Mouse (Mus musculus) layer of hippocampus, postnatal 36 days (tissue): ENCODE results near the gene Erf. TPM values are rescaled to one million over a fixed set of nuclear protein-coding genes. Genes with fewer than 3 reads are reported as not detected.
"Not testable (repeated sequence)": the region's sequence is repeated elsewhere in the genome, so short reads cannot be mapped to it uniquely, and the experiment has no call there.

Experiments used
- DNase-seq, 2 experiments: peaks; one replicate each; pipeline ENCODE4 v3.0.0; 2022
- total RNA-seq, 2 experiments: library from RNA; stranded (reverse); gene quantifications; 2 replicates each; pipeline ENCODE4 v1.2.3; 2021

Gene Erf
- total RNA-seq, 2 experiments from 2014 or later = 34.3 to 35.4 TPM

DNA sequence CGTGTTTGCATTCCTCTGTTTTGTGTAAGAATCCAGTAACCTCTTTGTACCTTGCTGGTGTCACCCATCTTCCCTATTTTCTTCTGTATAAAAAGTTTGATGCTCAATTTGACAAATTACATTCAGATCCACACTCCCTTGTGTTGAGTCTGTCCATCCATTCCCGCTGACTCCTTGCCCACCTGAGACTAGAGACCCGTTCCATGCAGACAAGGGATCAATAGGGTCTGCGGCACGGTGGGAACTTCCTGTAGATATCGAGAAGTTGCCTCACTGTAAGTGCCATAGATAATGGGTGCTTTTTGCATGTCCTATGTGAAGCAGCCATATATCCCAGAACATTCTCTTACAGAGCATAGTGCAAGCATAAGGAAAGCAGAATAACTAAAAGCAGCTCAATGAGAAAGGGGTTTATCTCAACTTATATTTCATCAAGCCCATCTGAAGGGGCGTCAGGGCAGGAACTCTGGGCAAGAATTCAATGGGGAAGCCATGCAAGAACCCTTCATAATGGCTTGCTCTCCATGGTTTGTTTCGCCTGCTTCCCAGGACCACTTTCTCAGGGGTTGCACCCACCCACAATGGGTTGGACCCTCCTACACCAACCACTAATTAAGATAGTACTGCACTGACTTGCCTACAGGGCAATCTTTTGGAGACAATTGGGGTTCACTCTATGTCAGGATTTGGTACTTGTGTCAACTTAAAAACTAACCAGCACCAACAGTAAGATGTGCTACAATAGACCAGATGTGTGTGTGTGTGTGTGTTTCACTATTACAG, 15.8 kb upstream of the Erf start:
- DNase-seq = no peak

DNA sequence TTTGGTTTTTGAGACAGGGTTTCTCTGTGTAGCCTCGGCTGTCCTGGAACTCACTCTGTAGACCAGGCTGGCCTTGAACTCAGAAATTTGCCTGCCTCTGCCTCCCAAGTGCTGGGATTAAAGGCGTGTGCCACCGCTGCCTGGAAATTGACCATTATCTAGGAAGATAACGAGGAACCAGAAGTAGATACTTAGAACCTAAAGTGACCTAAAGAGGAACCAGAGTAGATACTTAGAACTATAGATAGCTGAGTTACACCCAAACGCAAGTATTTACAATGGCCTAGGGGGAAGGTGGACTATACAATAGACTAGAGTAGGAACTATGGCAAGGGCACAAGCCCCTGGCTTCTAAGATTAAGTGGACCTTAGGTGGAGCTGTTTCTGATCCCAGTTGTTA, 15.2 kb upstream of the Erf start:
- not testable (repeated sequence) for DNase-seq

DNA sequence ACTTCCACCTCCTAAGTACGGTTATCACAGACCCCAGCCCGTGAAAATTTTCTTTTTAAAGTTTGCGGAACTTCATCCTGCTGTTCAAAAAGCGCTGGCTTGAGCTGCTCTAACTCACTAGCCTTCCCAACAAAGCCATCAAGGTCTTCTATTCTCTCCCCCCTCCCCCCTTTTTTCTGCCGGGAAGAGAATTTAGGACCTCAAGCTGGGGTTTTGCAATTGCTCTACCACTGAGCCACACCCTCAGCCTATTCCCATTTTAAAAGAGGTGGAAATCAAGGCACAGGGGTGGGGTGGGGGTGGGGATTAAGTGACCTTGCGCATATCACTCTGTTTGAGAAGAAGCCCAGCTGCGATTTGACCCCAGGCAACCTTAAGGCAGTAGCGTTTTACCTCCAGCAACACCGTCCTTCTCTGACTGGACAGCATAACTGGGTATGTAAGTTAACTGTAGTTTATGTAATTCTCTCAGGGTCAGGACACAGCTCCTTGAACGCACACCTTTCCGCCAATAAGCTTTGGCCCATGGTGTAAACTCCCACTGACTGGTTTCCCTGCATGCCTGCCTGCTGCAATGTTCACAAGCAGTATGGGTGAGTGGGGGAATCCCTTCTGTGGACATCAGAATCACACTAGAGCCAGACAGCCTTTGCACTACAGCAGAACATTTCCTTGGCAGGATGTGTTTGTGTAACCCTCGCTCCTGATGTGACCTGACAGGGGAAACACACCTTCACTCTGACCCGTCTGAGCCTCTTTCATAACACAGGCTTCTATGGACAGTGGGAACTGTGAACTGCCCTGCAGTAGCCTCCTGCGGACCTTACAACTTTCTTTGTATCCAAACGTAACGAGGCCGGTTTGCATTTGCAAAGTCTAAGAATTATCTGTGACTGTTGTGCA, 13.7 kb upstream of the Erf start:
- no peak for DNase-seq

DNA sequence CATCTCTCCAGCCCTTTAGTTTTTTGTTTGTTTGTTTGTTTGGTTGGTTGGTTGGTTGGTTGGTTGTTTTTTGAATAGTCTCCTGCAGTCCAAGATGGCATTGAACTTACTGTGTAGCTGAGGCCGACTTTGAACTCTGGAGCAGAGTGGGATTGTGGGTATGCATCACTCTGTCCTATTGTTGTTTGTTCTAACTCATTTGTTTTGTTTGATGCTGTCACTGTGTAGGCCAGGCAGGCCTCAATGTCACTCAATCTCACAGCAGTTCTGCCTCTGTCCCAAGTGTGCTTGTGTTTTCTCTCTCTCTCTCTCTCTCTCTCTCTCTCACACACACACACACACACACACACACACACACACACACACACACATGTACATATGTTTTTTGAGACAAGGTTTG, 11.3 kb upstream of the Erf start:
- DNase-seq = no peak

DNA sequence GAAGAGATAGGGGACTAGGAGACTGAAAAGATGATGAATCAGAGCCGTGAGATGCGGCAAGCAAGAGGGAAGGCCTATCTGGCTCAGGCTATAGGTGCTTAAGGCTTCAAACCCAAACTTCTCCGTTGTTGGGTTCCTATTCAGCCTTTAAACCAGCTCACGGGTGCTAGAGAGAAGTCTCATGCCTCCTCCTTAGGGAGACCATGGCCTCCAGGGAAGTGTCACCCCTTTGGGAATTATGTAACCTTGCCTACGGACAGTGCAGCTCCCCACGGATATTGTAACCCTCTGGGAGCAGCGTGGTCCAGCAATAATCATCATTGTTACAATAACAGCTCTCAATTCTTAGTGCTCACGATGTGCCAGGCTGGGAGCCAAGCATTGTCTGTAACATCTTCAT, 1.3 kb upstream of the Erf start:
- peak in 1 of 2 experiments; percentile 35 for DNase-seq

DNA sequence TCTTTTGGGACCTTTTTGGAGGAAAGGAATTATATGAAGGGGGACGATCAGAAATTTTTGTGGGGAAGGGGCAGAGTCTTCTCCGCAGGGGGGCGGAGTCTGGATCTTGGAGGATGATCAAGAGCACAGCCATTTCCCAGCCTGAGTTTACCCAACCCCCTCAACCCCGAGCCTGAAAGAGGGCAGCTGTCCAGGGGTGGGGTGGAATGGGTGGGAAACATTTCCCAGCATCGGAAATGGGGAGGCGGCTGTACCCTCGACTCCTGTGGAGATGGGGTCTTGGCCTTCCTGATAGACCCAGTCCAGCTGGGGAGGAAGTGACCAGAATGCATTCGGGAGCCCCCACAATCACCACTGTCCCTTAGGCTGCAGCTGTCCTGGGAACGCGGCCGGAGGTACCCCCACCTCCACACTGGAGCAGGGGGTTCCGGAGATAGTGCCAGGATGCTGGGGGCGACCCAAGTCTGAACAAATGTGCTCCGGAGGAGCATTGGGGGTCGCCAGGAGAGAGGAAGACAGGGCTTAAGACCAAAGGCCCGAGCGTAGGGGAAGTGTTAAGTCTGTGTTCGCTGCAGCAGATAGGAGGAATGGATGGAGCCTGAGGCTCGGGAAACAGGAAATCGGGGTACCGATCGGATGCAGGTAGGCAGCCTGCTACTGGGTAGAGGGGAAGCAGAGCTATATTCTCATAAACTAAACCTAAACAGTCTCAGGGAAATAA, 670 bp upstream of the Erf start:
- peak in 1 of 2 experiments; percentile 50 for DNase-seq

DNA sequence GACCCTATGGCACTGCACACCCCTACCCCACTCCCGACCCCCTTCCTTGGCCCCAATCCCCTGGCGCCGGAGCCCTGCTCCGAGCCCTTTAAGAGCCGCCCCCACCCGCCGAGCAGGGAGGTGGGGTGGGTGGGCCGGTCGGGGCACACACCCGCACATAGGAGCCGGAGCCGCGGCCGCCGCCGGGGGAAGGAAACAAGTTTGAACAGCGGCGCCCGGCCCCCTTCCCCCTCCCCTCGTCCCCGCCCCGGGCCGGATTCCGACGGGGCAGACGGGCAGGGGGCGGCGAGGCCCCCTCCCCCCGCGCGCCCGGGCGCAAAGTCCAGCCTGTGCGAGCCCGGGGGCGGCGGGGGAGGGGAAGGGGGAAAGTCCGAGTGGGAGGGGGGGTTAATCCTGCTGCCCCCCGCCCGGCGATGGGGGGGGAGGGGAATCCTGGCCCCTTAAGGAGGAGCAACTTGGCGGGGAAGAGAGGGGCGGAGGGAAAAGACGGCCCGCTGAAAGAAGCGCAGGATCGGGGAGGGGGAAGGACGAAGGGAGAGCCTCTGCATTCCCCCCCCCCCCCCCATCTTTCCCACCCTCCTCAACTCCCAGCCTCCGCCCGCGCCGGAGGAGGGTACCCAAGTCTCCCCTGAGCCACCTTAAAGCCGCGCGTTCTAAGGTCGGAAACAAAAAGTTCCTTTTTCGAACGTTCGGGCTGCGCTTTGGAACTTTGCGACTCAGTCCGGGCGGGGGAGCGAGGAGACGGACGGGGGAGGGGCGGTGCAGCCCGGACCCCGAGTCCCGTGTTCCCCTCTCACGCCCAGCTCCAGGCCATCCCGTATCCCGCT, 1.0 kb downstream of the Erf start:
- DNase-seq = peak; percentile 24 to 72

DNA sequence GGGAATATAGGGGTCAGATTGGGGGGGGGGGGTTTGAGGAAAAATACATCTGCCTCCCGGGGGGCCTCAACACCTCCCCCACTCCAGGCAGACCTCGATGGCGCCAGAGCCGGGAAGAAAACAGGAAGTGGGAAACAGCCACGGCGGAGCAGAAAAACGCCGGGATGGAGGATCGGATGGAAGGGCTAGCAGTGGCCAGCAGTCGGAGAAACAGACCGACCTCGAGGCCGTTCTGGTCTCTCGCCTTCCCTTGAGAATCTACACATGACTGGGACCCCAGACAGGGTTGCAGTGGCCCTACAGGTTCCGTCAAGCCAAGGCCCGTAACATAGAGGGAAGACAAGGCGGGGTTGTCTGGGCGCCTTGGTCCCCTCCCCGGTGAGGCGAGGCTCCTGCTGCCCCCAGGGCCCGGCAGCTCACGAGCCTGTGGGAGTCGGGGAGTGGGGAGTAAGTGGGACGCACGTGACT, 1.7 kb downstream of the Erf start:
- DNase-seq = peak in 1 of 2 experiments; percentile 55

DNA sequence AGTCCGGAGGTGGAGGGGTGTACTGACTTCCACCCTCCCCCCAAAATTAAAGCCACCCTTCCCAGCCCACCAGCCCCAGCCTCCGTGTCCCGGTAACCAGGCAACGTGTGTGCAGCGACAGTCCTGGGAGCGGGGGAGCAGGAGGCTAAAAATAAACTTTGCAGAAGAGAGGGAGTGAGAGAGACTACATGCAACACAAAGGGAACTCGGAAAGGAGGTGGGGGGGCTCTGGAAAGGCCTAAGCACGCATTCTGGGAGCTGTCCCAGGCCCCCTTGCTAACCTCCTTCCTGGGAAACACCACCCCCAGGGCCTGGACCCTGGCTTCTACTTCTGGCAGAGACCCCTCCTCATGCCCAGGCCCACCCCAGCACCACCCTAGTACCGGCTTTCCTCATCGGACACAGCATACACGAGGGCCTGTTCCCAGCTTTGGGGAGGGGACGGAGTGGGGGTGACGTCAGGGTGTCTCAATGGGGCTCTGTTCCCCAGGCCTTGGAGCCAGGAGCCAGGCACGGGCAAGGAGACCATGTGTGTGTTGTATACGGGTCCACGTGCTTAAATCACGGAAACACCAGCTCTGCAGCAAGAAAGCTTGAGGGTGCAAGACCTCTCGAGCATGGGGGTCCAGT, 2.4 kb downstream of the Erf start:
- DNase-seq = peak; percentile 78 to 79

DNA sequence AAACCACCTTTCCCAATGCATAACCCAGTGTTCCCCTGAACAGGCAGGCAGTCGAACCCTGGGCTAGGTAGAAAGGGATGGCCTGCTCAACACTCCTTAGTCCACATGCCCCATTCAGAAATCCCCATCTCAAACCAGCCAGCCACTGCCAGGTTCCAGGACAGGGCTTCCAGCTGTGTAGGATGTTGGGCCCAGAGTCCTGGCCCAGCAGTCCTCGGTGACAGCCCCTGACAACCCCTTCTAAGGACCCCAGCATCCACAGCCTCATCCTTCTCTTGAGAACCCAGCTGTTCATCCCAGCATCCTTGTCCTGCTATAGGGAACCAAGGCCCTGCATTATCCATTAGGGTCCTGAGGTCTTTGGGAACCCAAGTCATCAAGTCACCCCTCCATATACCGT, 3.1 kb downstream of the Erf start:
- DNase-seq = peak in 1 of 2 experiments; percentile 31

DNA sequence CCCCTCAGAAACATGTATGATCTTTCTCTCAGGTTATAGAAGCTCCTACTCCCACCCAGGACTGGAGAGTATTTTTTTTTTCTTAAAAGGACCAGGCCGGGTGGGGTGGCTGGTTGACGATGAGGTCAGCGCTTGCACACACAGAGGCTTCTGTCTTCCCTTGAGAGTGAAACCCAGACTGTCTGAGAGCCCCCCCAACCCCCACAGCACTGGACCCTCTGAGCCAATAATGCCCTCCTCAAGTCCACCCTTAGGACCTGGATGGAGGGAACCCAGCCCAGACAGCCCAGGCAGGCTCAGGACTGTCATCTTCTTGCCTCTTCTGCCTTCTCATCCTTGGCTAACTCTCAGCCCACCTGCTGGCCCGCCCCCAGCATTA, 3.8 kb downstream of the Erf start:
- no peak for DNase-seq

DNA sequence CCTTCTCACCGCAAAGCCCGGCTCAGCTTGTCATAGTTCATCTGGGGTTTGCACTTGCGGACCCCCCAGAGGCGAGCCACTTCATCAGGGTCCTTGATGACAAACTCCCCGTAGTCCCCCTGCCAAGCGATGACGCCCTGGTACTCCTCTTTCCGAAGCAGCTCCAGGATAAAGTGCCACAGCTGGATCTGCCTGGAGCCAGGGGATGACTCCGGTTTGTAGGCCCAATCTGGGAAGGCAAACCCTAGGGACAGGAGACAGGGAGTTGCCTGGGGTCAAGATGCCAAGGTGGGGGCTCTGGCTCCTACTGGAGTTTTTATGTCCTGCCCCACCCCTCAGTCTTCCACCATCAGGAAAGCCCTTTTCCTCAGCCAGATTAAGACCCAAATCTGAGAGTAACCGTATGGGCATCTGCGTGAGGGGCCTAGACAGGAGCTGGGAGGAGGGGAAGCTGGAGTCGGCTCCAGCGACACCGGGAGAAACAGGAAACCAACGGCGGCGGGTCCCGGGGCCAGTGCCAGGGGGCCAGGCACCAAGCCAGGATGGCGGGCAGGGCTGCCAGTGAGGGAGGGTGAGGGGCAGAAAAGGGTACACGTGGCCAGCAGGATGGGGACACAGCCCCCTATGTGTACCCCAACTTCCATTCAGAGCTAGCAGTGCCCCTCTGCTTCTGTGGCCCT, 4.3 kb downstream of the Erf start:
- peak; percentile 80 to 81 for DNase-seq

DNA sequence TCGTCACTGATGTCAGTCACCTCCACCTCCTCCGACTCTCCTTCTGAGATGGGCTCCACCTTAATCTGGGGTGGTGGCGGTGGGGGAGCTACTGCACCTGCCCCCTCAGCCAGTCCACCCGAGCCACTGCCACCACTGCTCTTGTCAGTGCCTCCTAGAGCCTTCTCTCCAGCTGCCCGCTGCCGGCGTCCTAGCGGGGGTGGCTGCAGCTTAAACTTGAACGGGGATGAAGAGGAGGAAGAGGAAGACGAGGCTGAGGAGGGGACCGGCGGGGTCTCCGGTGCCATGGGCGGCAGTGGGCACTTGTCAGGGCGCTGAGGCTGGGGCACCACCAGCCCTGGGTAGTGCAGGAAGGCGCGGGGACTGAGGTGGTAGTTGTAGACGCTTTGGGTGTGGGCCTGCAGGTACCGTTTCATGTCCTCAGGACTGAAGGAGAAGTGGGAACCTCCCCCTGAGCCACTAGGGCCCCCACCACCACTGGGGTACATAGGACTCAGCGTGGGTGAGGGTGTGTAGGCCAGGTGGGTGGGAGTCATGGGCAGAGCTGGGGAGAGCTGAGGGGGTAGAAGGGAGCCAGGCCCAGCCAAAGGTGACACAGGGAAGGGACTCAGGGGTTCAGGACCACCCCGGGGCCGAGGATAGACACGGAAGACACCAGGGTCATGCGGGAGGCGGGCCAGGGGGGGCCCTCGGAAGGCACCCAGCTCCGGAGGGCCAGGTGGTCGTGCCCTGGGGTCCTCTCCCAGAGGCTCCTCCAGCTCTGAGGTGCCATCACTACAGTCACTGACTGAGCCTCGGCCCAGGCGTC, 5.8 kb downstream of the Erf start:
- DNase-seq = no peak

DNA sequence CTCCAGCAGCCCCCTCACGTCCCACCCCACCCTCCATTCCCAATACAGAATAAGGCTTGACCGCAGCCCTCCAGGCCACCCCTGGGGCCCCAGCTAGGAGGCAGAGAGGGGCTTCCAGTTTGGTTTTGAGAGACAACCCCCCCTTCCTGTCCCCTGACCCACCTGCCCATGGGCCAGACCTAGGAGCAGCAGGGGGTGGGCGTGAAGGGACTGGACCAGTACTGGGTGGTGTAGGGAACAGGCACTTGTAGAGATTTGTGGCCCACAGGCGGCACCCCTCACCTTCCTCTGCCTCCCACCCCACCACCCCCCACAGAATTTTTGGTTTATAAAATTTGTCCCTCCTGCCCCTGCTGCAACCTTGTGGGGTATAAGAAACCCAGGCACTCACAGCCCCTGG, 7.2 kb downstream of the Erf start:
- DNase-seq = no peak

DNA sequence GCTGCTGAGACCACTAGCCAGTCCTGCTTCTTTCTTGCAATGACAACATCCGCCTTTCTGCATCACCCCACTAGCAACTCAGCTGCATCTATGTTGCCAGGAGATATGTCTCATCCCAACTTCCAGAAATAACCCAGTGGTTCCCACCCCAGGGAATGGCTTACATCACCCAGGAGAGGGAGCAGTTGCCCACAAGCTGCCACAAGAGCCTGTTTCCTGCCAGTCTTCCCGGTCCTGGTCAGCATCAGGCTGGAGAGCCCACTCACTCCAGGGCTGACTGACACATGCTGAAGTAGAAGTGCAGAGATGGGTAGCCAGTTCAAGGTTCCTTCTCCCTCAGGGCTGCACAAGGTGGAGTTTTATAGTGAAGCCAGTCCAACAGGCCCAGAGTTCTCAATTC, 9.5 kb downstream of the Erf start:
- DNase-seq = peak; percentile 73

DNA sequence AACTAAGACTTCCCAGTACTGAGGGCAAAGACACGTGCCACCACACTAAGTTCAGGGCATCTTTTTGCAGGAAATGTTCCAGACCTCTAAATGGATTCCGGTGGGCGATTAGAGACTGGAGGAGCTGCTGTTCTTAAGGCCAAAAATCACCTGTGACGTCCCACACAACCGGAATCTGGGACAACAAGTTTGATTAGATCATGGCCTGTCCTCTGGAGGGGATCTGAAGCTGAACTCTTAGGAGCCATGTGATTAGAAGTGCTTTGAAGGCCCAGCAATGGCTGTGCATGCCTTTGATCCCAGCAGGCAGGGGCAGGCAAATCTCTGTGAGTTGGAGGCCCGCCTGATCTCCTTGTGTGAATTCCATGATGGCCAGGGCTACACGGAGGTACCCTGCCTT, 9.9 kb downstream of the Erf start:
- DNase-seq = no peak

DNA sequence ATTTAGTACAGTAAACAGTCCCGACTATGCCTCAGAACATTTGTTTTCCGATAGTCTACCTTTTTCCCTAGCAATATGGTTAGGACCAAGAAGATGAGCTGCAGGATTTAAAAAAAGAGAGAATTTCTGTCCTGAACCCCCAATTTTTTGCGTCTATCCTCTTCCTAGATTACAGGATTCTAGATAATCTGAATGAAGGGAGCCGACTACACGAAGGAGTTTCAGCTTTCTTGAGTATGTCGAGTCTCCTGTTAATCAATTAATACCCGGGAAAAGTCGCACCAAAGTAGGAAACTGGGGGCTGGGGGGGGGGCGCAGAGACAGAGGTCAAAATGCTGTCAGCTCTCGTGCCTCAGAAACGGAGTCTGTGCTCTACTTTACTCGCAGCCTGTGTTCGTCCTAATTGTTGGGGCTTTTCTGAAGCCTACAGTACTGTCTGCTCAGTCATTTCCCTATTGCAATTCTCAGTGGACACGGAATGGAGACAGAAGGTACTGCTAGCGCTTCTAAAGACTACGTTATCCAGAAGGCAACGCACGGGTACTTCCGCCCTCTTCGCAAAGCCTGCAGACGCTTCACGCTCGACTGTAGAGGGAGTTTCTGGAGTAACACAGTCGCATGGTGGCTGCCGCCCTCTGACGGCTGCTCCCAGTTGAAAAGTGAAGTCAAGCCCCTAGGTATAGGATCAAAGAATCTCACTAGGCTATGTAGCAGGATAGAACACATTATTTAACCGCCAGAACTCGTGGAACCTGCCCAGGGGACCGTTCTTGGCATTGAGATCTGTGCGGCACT, 11.5 kb downstream of the Erf start:
- peak; percentile 82 to 83 for DNase-seq

DNA sequence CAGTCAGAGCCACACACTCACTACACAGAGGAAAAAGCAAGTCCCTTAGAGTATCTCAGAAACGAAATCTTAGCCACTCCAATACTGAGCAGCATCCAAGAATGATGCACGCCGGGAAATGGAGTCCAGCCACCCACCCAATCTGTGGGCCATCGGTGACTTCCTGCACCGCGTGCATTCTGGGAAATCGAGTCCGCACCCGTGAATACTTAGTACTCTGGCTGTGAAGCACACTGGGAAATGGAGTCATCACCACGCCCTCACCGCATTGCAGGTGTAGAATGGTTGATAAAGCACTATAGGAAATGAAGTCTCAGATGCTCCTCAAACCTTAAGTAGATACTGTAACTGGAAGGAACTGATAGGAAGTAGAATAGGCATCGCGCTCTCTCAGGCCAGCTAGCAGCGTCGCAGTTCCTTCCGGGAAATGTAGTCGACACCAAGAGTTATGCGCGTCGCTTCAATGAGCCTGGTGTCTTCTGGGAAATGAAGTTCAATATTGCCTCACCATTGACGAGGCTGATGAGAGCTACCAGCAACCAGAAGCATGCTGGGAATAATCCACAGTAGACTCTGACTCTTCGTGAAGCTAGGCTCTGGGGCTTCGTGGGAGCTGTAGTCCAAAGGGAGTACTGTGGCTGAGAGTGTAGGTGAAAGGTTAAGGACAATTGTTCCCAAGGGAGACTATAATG, 12.4 kb downstream of the Erf start:
- DNase-seq = peak; percentile 94 to 95
